Mouse (Mus musculus): ENCODE data around the gene Egln1.

Gene Egln1

GRCm38 (mm10) chr8:124949209-124950068, at the start of gene Egln1:
Egln1 (minus strand) TSS chr8:124949324.
- peak; percentile 86 for DNase-seq

- DNase-seq = no peak
These were observed 46.7 kb upstream of the Egln1 start for GRCm38 (mm10) chr8:124995776-124996175.

- DNase-seq = no peak
These were observed 42.5 kb upstream of the Egln1 start for GRCm38 (mm10) chr8:124991668-124991926.

GRCm38 (mm10) chr8:124990923-124991667, 42.0 kb upstream of the Egln1 start:
- peak; percentile 30 for DNase-seq

GRCm38 (mm10) chr8:124980828-124981227, 31.7 kb upstream of the Egln1 start:
- peak; percentile 45 for DNase-seq

- no peak for DNase-seq
These were observed 30.9 kb upstream of the Egln1 start for GRCm38 (mm10) chr8:124980036-124980435.

- DNase-seq = no peak
These were observed 28.9 kb upstream of the Egln1 start for GRCm38 (mm10) chr8:124978026-124978425.

GRCm38 (mm10) chr8:124976211-124976610, 27.1 kb upstream of the Egln1 start:
- no peak for DNase-seq

GRCm38 (mm10) chr8:124974254-124974653, 25.1 kb upstream of the Egln1 start:
- DNase-seq = no peak

- no peak for DNase-seq
These were observed 24.1 kb upstream of the Egln1 start for GRCm38 (mm10) chr8:124973221-124973620.

GRCm38 (mm10) chr8:124970312-124970933, 21.3 kb upstream of the Egln1 start:
- DNase-seq = peak; percentile 50

GRCm38 (mm10) chr8:124964966-124965365, 15.8 kb upstream of the Egln1 start:
- DNase-seq = no peak

GRCm38 (mm10) chr8:124963246-124963645, 14.1 kb upstream of the Egln1 start:
- no peak for DNase-seq

- DNase-seq = no peak
These were observed 11.2 kb upstream of the Egln1 start for GRCm38 (mm10) chr8:124960226-124960880.

- peak; percentile 52 for DNase-seq
These were observed 10.5 kb upstream of the Egln1 start for GRCm38 (mm10) chr8:124959462-124960225.

- no peak for DNase-seq
These were observed 5.5 kb upstream of the Egln1 start for GRCm38 (mm10) chr8:124954572-124955082.

GRCm38 (mm10) chr8:124953188-124953587, 4.1 kb upstream of the Egln1 start:
- DNase-seq = no peak

GRCm38 (mm10) chr8:124950865-124951264, 1.7 kb upstream of the Egln1 start:
- no peak for DNase-seq

GRCm38 (mm10) chr8:124950069-124950456, 939 bp upstream of the Egln1 start:
- DNase-seq = peak; percentile 45

GRCm38 (mm10) chr8:124948733-124949111, 402 bp downstream of the Egln1 start:
- peak; percentile 56 for DNase-seq

GRCm38 (mm10) chr8:124947865-124948732, 1.0 kb downstream of the Egln1 start:
- peak; percentile 70 for DNase-seq

Data from thymus, postnatal 4 days (tissue).